Mouse (Mus musculus) adrenal gland, adult 2 months (tissue): Measurements from ENCODE around the gene Rassf8. TPM values are rescaled to one million over a fixed set of nuclear protein-coding genes. Genes with fewer than 3 reads are reported as not detected.

Experiments used
- DNase-seq: peaks from one replicate; pipeline ENCODE4 v3.0.0; 2021
- polyA plus RNA-seq: library from polyadenylated mRNA; depleted of rRNA; stranded (reverse); fragments of >200 nt; gene quantifications from 2 replicates; pipeline ENCODE4 v1.2.3, GENCODE M21; 2012
- total RNA-seq, 2 experiments: library from RNA; stranded (reverse); gene quantifications; 2 replicates each; pipeline ENCODE4 v1.2.3; 2021

Gene Rassf8
- total and polyA plus RNA-seq, 3 experiments = 18.6 to 85.2 (median 77.5) TPM

DNA sequence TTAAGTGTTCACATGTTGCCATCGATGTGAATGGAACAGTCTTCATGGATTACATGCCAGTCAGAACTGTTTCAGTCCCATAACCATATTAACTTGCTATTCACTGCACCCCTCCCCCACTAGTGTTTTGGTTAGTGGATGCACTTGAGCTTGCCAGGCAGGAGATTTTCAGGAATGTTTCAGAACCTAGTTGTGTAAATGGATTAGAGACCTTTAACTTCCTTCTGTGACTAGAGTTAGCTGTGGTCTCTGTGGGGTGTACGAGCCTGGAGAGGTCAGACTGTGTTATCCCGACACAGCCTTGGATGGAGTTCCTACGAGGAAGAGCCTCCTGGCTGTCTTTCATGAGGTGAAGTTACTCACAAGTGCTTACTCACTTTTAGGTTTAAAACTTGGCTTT, 29.7 kb downstream of the Rassf8 start:
- DNase-seq = no peak

DNA sequence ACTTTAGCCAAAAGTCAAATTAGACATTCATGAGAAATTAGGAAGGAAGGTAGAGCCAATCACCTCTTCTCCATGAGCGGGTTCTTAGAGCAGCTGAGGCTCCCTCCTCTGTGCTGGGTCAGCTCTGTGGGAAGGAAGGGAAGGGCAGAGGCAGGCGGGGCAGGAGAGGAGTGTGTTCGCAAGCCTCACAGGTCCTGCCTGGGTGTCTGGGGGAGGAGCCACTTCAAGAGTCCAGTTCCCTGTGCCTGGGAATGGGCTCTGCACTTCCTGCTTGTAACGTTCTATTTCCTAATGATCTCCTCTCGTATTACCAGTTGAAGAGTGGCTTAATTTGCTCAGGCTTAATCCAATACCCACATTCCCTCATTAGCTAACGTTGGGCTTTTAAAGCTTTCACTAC, 32.8 kb downstream of the Rassf8 start:
- DNase-seq = no peak

DNA sequence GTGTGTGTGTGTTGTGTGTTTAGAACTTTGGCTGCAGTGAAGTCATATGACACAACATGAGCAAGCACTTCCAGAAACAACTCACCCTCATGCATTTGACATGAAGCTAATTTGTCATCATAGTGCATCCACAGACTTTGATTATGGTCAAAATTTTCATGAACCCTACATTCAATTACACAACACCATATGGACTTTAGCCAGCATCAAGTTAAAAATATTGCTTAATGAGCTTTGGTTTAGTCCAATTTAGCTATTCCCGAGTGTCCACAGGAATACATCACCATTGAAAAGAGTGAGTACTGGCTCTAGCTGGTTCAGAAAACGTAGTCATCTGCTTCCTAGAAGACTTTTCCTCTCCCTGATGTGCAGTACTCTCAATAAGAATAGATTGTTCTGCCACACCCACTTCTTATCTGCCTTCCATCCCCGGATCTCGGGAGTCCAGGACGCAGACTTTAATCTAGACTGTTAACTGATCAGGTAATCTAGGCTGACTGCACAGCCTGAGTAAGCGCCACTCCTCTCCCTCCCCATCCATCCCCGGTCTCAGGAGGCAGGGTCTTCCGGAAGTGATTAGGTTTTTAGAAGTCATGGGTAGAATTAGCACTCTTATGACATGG, 33.7 kb downstream of the Rassf8 start:
- DNase-seq = no peak

DNA sequence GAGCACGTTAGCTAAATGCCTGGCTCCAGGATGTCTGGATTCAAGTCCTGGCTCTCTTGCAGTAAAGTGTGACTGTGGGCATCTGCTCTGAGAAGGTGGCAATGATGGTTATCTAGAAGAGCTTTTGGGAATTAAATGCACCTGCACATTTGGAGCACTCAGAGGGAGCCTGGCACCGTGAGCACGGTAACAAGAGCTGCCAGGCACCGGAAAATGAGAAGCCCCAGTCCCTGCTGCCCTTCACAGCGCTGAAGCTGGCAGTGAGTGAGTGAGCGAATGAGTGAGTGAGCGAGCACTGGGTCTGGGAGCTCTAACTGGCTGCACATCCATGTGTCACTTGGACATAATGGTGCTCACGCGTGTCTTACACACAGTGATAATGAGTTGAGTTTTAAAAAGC, 34.7 kb downstream of the Rassf8 start:
- no peak for DNase-seq

DNA sequence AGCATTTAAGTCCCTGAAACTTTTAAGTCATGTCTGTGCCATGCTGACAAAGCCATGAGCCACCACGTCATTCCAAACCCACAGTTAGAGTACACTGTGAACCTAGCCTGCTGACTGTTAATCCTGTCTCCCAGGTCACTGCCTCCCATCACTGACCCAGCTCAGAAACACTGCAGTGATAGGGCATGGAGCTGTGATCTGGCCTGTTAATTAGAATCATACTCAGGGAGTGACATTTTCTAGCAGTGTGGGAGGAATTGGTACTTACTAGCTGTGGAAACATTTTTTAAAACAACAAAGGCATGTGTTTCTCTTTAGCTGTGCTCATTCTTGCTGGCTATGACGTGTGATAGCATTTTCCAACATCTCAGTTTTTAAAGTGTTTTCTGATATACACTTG, 35.4 kb downstream of the Rassf8 start:
- DNase-seq = no peak

DNA sequence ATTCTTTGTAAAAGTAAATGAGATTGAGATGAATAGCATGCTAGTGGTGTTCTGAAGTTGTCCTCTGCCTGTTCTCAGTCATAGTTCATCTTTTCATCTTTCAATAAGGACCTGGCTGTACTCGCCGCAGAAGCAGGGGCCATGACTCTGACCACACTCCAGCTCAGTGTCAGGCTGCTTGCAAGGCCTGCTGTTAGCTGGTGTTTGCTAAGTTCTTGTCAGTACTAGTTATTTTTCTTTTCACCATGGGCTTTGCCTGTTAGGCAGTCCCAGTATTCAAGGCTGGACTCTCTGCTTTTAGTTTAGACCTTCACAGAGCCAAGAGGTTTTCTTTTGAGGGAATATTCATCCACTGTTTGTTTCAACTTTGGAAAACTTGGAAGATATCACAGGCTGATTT, 40.8 kb downstream of the Rassf8 start:
- no peak for DNase-seq

DNA sequence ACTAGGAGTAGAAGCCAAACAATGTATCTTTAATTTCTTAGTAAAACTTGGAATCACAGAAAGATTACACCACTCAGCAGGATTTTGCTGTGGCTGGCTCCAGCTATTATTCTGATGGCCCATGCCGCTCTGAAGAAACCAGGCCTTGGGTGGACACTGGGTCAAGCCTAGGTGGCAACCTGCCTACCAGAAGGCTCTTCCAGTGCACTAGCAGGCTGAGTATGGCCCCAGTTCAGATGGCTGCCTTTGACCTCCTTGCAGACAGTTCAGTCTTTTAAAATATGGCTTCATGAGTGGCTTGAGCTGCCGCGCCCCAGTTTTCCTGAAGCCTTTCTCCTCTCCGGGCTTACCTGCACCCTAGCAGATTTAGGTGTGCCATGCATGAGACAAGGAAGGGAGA, 43.2 kb downstream of the Rassf8 start:
- DNase-seq = no peak

DNA sequence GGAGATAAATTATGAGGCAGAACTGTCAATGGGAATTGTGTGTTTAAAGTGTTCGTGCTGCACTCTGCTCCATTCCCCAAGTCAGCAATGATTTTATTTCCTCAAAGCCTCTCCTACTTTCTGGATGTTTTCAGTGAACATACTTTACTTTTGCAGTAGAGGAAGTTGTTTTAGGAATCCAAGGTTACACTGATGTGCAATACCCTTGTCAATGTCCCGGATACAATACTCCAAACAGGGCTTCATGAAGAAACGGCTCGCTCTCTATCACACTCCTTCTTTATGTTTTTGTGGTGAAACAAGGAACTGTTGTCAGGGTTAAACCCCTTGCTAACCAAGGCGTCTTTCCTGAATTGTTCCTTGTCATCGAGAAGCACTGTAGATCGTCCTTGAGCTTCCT, 45.8 kb downstream of the Rassf8 start:
- no peak for DNase-seq

DNA sequence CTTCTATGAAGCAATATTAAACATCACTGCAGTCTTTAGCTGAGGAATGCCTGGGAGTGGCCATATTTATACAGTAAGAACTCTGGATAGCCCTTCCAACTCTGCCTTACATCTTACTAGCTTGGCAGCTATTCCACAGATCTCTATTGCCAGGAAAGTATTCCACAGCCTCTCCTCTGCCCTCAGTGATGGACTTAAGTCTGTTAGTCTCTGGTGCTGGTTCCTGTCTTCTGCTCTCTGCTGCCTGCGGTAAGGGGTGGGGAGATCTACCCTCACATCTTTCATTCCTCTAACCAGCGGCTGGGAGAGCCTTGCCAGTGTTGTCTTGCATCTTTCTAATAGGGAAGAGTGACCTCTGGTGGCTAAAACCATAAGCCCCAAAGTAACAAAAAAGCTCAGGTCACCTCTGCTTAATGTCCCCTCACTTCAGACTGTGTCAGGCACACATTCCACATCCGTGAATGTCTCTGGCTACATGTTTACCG, 46.6 kb downstream of the Rassf8 start:
- peak; percentile 66 for DNase-seq

DNA sequence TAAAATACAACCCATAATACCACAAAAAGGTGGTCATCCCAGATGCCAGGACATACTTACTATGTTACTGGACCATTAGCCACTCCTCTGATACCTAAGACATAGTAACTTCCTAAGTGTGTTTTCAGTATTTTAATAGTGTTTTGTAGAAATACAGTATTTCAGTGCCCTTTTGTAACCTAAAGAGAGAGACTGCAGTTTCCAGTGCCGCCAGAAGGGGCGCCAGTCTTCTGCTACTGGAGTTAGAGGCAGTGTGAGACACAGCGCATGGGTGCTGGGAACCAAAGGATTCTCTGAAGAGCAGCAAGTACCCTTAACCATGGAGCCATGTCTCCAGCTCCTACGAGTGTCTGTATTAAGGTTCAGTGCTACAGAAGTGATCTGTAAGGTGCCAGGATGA, 48.1 kb downstream of the Rassf8 start:
- no peak for DNase-seq

DNA sequence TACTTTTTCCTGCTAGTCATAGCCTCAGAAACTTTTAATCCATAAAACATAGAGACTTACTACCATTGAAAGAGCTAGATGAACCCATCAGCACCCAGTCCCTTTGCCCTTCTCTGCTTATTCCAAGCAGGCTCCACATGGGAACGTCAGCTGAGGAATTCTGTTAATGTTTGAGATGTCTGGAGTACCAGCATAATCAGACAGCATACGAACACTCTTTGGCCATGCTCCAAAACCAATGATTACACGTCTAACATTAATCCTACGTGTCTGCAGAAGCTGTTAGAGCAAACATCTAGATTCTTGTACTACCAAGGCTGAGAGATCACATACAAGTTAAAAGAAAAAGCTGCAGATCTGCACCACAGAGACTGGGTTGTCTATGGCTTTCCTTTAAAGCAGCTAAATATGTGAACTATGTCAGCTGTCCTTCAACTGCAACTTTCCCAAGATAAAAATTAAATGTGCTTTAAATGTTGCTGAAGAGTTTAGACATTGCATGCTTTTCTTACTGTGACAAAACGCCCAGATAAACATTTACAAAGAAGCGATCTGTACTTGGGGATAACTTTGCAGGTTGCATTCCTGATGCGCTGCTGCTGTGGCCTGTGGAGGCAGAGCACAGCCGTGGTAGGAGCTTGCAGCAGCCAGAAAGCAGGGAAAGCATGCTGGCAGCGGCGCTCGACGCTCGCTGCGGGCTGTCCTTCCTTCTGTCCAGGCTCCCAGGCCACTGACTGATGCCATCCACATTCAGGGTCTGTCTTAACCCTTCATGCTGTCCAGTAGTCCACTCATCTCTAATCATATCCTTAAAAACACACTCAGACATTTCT, 49.9 kb downstream of the Rassf8 start:
- DNase-seq = no peak

DNA sequence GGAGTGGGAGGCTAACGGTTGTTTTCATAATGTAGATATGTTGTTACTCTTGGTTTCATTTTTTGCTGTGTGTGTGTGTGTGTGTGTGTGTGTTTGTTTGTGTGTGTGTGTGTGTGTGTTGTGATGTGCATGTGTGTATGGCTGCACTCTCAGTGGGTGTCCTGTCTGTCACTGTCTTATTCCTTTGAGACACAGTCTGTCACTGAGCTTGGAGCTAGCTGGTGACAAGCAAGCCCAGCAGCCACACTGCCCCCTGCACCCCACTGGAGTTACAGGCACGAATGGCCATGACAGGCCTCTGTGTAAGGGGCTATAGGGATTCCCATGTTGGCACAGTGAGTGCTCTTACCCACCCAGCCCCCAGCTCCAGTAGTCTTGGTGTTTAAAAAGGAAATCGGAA, 51.1 kb downstream of the Rassf8 start:
- no peak for DNase-seq

DNA sequence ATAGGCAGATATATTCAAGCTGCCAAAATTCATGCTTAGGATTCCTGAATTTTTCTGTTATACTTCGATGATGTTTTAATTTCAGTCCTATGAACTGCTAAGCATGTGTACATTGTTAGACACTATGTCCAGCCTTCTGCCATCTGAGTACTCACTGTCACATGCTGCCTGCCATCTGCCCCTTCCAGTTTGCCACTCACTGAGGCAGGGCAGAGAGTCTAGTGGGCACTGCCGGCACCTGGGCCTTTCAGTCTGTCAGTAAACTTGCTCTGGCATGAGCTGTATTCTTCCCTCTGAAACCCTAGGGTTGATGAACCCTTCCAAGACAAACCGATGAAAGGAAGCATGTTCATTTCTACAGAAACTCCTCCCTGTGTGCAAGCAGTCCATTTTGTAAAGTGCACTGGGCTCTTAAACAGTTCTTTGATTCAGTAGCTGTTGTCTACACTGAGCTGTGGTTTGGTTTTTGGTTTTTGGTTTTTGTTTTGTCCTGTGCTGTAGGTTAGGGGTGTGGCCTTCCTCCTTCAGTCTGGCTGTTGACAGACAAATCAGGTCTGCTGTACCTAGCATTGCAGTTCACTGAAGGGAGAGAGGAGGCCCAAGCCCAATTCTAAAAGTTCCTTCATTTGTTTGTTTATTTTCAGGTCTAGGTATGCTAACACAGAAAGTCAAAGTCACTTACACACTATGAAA, 55.4 kb downstream of the Rassf8 start:
- no peak for DNase-seq

DNA sequence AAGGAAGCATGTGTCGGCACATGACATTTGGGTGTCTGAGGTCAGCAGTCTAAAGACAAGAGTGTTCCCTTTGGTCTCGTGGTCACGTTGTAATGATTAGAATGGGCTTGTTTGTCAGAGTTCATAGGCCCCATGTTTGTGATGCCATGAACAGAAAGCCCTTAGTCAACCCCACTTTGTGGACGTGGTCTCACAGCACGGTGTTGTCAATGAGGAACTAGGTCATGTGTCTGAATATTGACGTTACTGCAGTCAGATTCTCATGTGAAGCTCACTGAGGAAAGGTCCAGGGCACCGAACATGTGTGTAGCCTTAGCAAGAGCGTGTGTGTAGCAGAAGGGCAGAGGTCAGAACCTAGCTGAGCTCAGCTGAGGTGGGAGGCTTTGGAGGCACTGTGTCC, 56.3 kb downstream of the Rassf8 start:
- no peak for DNase-seq

DNA sequence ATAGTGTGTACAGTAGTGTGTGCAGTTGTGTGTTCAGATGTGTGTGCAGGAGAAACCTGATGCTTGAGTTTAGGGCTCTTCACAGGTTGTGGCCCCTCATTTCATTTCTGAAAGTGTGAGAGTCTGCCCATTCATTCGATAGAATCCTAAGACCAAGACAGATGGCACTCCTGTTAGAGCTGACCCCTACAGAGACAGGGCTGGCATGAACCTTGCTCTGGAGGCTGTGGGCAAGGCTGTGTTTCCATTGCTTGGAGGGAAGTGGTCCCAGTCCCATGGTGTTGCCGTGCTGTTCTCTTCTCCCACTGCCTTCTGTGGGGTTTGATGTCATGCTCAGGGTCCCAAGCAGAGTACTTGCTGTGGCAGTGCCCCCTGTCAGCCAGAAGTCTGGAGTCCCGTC, 57.7 kb downstream of the Rassf8 start:
- no peak for DNase-seq

DNA sequence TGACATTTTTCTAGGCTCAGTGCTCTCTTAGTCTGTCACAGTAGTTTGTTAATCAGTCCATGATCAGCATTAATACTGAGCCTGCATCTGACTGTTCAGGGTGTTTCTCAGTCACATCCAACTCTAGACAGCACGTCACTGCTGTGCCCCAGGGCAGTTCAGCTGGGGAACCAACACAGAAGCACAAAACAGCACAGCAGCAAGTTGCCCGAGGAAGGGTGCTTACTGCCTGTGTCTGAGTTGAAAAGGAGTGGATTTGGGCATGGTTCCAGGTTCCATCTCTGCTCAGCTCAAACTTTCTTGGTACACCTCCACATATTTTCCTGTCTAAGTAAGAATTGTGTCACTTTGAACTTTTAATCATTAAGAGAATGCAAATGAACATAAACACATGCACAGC, 60.2 kb downstream of the Rassf8 start:
- DNase-seq = no peak

DNA sequence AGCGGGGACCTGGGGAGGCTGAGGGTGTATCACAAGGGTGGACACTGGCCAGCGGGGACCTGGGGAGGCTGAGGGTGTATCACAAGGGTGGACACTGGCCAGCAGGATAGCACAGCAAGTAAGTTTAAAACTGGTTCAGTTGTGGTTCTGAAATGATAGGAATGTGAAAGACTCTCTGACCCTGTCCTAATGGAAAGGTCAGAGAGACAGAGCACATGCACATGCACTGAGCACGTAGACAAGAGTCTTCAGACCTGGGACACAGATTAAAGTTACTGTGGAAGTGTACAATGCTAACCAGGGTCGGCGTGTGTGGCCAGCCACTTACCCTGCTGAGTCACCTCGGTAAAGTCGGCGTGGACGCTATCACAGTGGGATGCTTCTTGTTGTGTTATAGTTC, 61.4 kb downstream of the Rassf8 start:
- no peak for DNase-seq

DNA sequence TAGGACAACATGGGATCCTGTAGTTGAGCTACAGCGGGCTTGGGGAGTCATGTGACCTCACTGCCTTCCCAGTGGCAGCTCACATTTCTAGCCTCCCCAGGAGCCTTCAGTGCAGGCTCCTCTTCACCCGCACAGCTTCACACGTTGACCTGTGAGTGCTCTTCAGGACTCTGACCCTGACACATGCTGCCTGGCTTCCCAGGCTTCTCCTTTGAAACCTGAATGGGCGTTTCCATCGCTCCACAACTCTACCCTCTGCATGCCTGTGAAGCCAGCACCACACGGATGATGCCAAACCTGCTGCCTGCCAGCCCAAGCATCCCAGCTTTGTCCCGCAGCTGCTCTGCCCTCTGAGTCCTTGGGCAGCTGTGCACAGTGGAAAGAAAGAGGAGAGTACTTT, 63.0 kb downstream of the Rassf8 start:
- DNase-seq = no peak

DNA sequence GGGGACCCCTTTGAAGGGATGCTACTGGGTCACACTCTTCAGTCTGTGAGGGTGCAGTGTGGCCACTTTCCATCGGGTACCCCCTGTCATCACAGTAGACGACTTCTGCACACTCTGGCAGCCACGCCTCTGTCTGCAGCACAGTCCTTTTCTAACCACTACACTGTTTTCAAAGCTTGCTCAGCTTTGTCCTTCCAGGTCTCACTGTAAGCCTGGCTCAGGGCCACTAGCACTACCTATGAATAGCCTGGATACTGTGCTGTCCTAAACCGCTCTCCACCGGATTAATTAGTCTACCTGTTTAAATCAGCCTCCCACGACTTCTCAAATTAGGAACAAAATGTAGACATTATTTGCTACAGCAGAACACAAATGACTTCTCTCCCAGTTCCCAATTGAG, 63.5 kb downstream of the Rassf8 start:
- DNase-seq = no peak

DNA sequence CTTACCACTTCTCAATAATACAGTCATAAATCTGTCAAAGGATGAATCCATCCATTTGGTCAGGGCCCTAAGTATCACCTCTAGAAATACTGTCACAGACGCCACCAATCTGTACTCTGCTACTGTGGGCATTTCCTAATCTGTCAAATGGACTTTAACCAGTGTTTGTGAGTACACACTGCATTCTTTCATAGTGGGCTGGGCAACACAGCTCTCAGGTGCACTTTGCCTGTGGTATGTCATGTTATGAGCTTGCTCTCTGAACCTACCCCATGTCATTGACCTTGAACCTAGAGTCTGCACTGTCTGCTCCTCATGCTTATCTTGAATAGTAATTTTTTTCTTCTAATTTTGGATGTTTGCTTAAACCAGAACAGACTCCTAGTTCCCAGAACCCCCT, 64.6 kb downstream of the Rassf8 start:
- no peak for DNase-seq

DNA sequence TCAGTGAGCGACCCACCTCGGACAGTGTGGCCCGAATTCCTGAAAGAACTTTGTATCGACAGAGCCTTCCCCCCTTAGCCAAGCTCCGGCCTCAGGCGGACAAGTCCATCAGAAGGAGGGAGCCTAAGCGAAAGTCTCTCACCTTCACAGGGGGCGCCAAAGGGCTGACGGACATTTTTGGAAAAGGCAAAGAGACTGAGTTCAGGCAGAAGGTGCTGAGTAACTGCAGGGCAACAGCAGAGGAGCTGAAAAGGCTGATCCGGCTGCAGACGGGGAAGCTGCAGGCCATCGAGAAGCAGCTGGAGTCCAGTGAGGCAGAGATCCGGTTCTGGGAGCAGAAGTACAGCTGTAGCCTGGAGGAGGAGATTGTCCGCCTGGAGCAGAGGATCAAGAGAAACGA, 68.7 kb downstream of the Rassf8 start:
- no peak for DNase-seq

DNA sequence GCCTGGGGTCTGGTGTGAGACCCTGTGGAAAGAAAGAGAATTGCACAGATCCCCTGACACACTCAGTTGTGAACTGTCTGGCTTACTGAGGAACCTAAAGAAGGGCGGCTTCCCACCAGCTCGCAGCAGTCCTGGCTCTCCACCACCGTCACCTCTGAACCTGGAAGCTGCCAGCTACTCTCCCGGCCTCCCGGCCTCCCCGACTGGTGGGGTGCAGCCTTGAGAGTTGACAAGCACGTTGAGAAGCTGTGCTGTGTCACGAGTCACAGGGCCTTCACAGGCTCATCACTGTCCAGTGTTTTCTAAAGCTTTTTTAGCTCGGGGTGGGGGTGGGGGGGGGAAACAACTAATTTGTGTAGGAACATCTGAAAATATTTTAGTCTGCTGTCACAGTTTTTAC, 72.6 kb downstream of the Rassf8 start:
- peak; percentile 61 for DNase-seq

DNA sequence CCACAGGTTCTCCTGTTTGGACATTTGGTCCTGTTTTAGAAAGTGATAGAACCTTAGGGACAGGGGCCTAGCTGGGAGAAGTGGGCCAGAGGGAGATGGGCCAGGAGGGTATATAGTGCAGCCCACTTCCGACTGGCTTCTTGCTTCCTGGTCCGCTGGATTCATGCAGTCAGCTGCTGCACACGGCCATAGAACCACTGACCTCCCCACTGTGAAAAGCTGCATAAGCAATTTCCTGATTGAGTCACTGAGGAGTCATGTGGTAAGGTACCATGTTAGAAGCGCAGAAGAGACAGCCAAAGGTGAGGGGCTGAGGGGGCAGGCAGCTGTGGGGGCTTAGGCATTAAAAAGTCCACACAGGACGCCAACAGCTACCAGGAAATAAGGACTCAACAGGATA, 75.7 kb downstream of the Rassf8 start:
- DNase-seq = no peak
